Mouse (Mus musculus): Measurements from ENCODE around the gene Prex1. TPM values are rescaled to one million over a fixed set of nuclear protein-coding genes. Genes with fewer than 3 reads are reported as not detected.
A peak's percentile ranks its signal among the peaks of the same experiment; 100 is the strongest.

Gene Prex1
- polyA plus RNA-seq, 1 experiment from 2014 or later: 31.9 TPM

DNA sequence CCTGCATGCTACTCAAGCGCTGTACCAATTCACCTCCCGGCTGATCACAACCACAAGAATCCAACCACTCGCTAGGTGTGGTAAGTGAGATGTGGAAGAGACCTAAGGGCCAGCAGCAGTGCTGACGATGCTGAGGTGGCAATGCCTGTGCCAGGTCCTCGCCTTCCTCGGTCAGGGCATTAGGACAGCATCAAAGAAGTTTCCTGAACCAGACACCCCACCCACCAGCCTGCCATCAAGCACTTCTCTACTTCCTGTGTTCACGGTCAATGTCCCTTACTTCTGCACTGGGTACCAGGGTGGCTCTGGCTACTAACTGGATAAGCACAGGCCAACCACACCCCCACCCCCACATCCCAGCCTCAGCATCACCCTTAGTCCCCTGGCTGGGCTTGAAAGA lies 91.0 kb downstream of the Prex1 start:
- Histone ChIP-seq H3K36me3 (ENCODE audit: control insufficient read depth, insufficient read depth, low read length) (peaks cover 2% of the 10 kb centered on the region; the same call in 1 of the 2 replicates), H3K4me2 (ENCODE audit: low read depth) (no peak overlapping the region), H3K4me3 (ENCODE audit: low read depth, low read length) (no peak overlapping the region), H3K9me3 (ENCODE audit: control insufficient read depth, low read length) (no peaks in the 10 kb centered on the region), H3K4me1 (ENCODE audit: control insufficient read depth, insufficient read depth, low read length) (peaks cover 7% of the 10 kb centered on the region; the same call in 1 of the 2 replicates), H3K9ac (ENCODE audit: low read length) (no peak overlapping the region), H3K27ac (ENCODE audit: low read depth, low read length) (no peak overlapping the region), H3K27me3 (ENCODE audit: control insufficient read depth, insufficient read depth, low read length) (no peaks in the 10 kb centered on the region)
- ATAC-seq (ENCODE audit: insufficient read depth, low FRiP score, low TSS enrichment) (no peak), DNase-seq (ENCODE audit: low spot score) (no peak)
- 91% methylated on average over 7 of the region's 7 CpGs for WGBS

DNA sequence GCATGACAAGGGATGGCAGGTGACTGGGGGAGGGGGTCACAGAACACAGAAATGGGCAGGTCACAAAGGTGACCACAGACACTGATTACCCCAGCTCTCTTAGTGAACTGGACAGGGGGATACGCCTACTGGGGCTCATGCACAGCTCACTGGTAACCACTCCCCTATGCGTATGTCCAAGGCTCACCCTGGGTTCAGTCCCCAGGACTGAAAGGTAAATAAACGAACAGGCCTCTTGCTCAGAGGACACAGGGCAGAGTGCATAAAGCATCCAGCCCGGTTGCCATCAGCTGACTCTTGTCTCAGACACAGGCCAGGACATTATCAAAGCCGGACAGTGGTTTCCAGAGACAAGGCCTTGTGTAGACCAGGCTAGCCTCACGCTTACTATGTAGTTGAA lies 91.6 kb downstream of the Prex1 start:
- Histone ChIP-seq H3K9ac (ENCODE audit: low read length) (no peak overlapping the region), H3K27me3 (ENCODE audit: control insufficient read depth, insufficient read depth, low read length) (no peaks in the 10 kb centered on the region), H3K27ac (ENCODE audit: low read depth, low read length) (no peak overlapping the region), H3K4me1 (ENCODE audit: control insufficient read depth, insufficient read depth, low read length) (peaks cover 7% of the 10 kb centered on the region; the same call in 1 of the 2 replicates), H3K36me3 (ENCODE audit: control insufficient read depth, insufficient read depth, low read length) (peaks cover 2% of the 10 kb centered on the region; the same call in 1 of the 2 replicates), H3K9me3 (ENCODE audit: control insufficient read depth, low read length) (no peaks in the 10 kb centered on the region), H3K4me3 (ENCODE audit: low read depth, low read length) (no peak overlapping the region), H3K4me2 (ENCODE audit: low read depth) (no peak overlapping the region)
- WGBS: 78% methylated on average over 6 of the region's 6 CpGs
- DNase-seq (ENCODE audit: low spot score): no peak
- no peak for ATAC-seq (ENCODE audit: insufficient read depth, low FRiP score, low TSS enrichment)

DNA sequence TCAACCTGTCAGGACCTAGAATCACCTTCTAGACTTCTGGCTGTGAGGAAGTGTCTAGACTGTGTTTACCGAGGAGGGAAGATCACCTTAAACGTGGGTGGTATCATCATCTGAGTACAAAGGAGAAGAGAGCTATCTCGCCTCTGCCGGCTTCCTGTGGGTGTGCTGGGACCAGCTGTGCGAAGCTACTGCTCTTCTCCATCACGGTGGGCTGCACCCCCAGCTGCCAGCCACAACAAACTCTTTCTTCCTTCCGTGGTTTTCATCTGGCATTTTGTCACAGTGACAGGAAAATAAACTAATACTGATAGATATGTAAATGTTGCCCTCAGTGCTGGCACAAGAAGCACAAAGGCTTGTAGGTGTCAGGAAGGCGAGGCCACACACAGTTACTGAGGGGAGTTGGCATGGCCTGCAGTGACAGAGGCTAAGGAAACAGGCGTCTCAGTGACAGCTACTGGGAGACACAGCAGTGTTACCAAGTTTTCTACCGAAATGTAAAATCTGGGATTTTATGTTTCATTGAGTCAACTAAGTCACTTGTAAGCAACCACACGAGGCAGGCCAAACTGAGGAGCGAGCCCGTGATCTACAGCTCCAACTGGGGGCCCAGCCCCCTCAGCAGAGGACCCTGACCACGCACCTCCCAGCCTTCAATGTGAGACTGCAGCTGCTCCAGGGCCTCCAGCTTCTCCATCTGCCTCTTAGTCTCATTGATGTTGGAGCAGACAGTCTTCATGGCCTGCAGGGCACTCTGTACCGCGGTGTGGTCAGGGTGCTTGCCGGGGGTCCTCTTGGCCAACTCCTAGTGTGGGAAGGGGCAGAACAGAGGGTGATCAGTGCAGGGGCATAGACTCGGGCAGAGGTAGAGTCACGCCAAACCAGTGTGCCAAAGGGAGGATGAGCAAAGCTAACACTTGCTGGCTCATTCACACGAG lies 92.8 kb downstream of the Prex1 start:
- H3K4me1 ChIP-seq (ENCODE audit: control insufficient read depth, insufficient read depth, low read length): peaks cover 7% of the 10 kb centered on the region; the same call in 1 of the 2 replicates
- peak overlapping the region; percentile 15; the same call in 1 of the 2 replicates for H3K9ac ChIP-seq (ENCODE audit: low read length)
- ATAC-seq (ENCODE audit: insufficient read depth, low FRiP score, low TSS enrichment) (no peak), DNase-seq (ENCODE audit: low spot score) (no peak)
- 74% methylated on average over 20 of the region's 20 CpGs for WGBS
- no peak overlapping the region for H3K4me2 ChIP-seq (ENCODE audit: low read depth)
- H3K36me3 ChIP-seq (ENCODE audit: control insufficient read depth, insufficient read depth, low read length): no peaks in the 10 kb centered on the region; the same call in 1 of the 2 replicates
- no peaks in the 10 kb centered on the region for H3K9me3 ChIP-seq (ENCODE audit: control insufficient read depth, low read length)
- no peaks in the 10 kb centered on the region for H3K27me3 ChIP-seq (ENCODE audit: control insufficient read depth, insufficient read depth, low read length)
- H3K4me3 ChIP-seq (ENCODE audit: low read depth, low read length): no peak overlapping the region
- H3K27ac ChIP-seq (ENCODE audit: low read depth, low read length): no peak overlapping the region

DNA sequence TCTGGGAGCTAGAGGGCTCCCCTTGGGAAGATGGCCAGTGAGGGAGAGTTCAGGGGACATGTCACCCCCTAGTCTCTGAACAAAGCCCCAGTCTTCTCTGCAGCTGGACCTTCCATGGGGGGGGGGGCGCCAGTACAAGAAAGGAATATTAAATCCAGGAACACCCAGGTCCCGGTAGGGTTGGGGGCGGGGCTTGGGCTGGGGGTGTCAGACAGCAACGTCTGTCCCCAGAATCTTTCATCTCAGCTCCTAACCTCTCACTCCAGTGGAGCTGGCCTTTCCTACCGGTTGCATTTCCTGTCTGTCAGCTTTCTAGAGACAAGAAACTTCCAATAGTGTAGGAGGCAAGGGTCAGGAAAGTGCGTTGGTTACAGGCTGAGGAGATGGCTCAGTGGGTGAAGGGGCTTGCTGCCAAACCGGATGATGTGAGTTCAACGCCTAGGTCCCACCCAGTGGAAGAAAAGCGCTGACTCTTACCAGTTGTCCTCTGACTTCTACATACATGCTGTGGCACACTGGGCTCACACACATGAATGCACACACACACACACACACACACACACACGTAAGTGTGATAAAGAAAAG lies 93.6 kb downstream of the Prex1 start:
- DNase-seq (ENCODE audit: low spot score): no peak
- no peaks in the 10 kb centered on the region for H3K9me3 ChIP-seq (ENCODE audit: control insufficient read depth, low read length)
- H3K36me3 ChIP-seq (ENCODE audit: control insufficient read depth, insufficient read depth, low read length): no peaks in the 10 kb centered on the region; the same call in 1 of the 2 replicates
- peaks cover 7% of the 10 kb centered on the region; the same call in 1 of the 2 replicates for H3K4me1 ChIP-seq (ENCODE audit: control insufficient read depth, insufficient read depth, low read length)
- no peak overlapping the region for H3K9ac ChIP-seq (ENCODE audit: low read length)
- no peak for ATAC-seq (ENCODE audit: insufficient read depth, low FRiP score, low TSS enrichment)
- no peak overlapping the region for H3K4me2 ChIP-seq (ENCODE audit: low read depth)
- H3K4me3 ChIP-seq (ENCODE audit: low read depth, low read length): no peak overlapping the region
- no peaks in the 10 kb centered on the region for H3K27me3 ChIP-seq (ENCODE audit: control insufficient read depth, insufficient read depth, low read length)
- no peak overlapping the region for H3K27ac ChIP-seq (ENCODE audit: low read depth, low read length)
- 75% methylated on average over 9 of the region's 10 CpGs for WGBS

DNA sequence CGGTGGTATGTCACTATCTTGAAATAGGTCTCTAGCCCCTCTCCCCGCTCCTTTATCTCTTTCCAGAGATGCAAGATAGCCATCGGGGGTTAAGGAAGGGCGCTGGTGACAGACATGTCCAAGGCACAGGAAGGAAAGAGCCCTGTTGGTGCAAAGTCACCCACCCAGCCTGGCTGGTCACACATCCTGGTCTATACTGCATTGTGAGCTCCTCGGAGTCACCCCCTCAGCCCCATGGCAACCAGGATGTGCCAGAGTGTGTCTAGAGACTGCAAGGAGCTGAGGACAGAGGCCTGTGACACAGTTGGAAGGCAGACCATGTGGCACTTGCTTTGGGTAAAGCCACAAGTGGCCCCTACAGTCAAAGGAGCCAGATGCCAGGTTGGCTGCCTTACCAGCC lies 94.4 kb downstream of the Prex1 start:
- ATAC-seq (ENCODE audit: insufficient read depth, low FRiP score, low TSS enrichment) (no peak), DNase-seq (ENCODE audit: low spot score) (no peak)
- Histone ChIP-seq H3K4me1 (ENCODE audit: control insufficient read depth, insufficient read depth, low read length) (peaks cover 7% of the 10 kb centered on the region; the same call in 1 of the 2 replicates), H3K27me3 (ENCODE audit: control insufficient read depth, insufficient read depth, low read length) (no peaks in the 10 kb centered on the region), H3K36me3 (ENCODE audit: control insufficient read depth, insufficient read depth, low read length) (no peaks in the 10 kb centered on the region; the same call in 1 of the 2 replicates), H3K9me3 (ENCODE audit: control insufficient read depth, low read length) (no peaks in the 10 kb centered on the region), H3K27ac (ENCODE audit: low read depth, low read length) (no peak overlapping the region), H3K4me3 (ENCODE audit: low read depth, low read length) (no peak overlapping the region), H3K4me2 (ENCODE audit: low read depth) (no peak overlapping the region), H3K9ac (ENCODE audit: low read length) (no peak overlapping the region)
- 95% methylated on average over 5 of the region's 5 CpGs for WGBS

DNA sequence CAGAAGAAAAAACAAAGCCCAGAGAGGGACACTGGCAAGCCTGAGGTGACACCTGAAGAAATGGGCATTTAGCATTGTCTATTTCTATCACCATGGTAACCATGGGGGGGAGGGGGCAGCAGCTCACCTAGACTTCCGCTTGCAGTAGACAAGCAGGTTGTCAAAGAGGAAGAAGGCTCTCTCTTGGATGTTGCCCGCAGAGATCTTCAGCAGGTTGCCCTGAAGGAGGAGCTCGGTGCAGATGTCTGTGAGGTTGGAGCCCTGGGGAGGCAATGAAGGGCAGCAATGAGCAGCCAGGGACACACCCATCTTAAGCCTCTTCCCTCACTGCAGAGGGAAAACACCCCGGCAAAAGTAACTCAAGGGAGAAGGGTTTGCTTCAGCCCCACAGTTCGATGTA lies 95.9 kb downstream of the Prex1 start:
- peaks cover 2% of the 10 kb centered on the region; the same call in 1 of the 2 replicates for H3K4me1 ChIP-seq (ENCODE audit: control insufficient read depth, insufficient read depth, low read length)
- H3K9ac ChIP-seq (ENCODE audit: low read length): no peak overlapping the region
- DNase-seq (ENCODE audit: low spot score) (no peak), ATAC-seq (ENCODE audit: insufficient read depth, low FRiP score, low TSS enrichment) (no peak)
- no peak overlapping the region for H3K27ac ChIP-seq (ENCODE audit: low read depth, low read length)
- H3K4me2 ChIP-seq (ENCODE audit: low read depth): no peak overlapping the region
- no peaks in the 10 kb centered on the region for H3K27me3 ChIP-seq (ENCODE audit: control insufficient read depth, insufficient read depth, low read length)
- H3K9me3 ChIP-seq (ENCODE audit: control insufficient read depth, low read length): no peaks in the 10 kb centered on the region
- 96% methylated on average over 5 of the region's 5 CpGs for WGBS
- H3K4me3 ChIP-seq (ENCODE audit: low read depth, low read length): no peak overlapping the region
- no peaks in the 10 kb centered on the region; the same call in none of the 2 replicates for H3K36me3 ChIP-seq (ENCODE audit: control insufficient read depth, insufficient read depth, low read length)

DNA sequence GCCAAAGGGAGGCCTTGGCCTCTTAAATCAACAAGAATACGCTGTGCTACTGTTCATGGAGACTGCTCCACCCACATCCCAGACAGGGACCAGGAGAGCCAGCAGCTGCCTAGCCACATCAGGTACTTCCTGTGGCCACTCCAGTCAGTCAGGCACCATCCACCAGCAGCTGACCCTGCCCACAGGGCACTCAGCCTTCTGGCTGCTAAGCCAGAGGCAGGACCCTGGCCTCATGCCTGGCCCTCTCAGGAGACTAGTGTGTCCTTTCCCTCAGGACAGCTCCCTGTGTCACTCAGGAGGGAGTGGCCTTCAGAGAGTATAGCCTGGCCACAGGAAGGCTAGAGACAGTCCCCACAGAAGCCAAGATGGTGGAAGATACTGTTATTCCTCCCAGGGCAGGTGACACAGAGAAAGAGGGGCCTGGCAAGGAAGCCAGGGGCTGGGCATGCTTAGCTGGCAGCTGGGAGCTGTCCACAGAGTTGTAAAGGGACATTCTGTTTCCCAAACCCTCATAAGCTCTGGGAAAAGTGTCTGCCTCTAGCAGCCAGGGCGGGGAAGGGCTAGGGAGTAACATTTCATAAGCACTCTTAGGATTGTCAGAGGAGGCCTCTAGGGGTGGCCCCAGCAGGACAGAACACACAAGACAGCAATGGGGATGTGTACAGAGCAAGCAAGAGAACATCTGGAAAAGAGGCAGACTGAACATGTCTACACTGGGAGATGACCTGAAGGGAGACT lies 98.1 kb downstream of the Prex1 start:
- no peak overlapping the region for H3K4me3 ChIP-seq (ENCODE audit: low read depth, low read length)
- DNase-seq (ENCODE audit: low spot score) (no peak), ATAC-seq (ENCODE audit: insufficient read depth, low FRiP score, low TSS enrichment) (no peak)
- no peak overlapping the region for H3K9ac ChIP-seq (ENCODE audit: low read length)
- no peaks in the 10 kb centered on the region for H3K9me3 ChIP-seq (ENCODE audit: control insufficient read depth, low read length)
- no peak overlapping the region for H3K27ac ChIP-seq (ENCODE audit: low read depth, low read length)
- H3K4me1 ChIP-seq (ENCODE audit: control insufficient read depth, insufficient read depth, low read length): no peaks in the 10 kb centered on the region
- WGBS: 91% methylated on average over 2 of the region's 2 CpGs
- no peaks in the 10 kb centered on the region for H3K27me3 ChIP-seq (ENCODE audit: control insufficient read depth, insufficient read depth, low read length)
- H3K36me3 ChIP-seq (ENCODE audit: control insufficient read depth, insufficient read depth, low read length): no peaks in the 10 kb centered on the region; the same call in none of the 2 replicates
- H3K4me2 ChIP-seq (ENCODE audit: low read depth): no peak overlapping the region

DNA sequence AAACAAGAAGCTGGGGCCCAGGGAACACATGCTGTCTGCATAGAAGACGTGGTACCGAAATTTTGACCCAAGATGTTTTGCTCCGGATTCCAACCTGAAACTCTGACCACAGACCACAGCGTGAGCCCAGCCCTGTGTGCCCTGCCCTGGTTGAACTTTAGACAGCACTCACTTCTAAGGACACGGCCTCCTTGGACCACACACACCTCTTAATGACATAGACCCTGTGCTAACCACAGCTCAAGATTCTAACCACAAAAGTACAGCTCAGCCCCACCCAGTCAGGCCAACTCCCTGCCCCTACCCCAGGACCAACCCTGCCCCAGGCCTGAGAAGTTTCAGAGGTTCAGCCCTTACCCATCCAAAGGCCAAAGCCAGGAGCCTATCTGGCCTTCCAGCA lies 103.4 kb downstream of the Prex1 start:
- ATAC-seq (ENCODE audit: insufficient read depth, low FRiP score, low TSS enrichment) (no peak), DNase-seq (ENCODE audit: low spot score) (no peak)
- WGBS: 84% methylated on average over 5 of the region's 5 CpGs
- no peaks in the 10 kb centered on the region; the same call in 1 of the 2 replicates for H3K36me3 ChIP-seq (ENCODE audit: control insufficient read depth, insufficient read depth, low read length)
- no peak overlapping the region for H3K4me2 ChIP-seq (ENCODE audit: low read depth)
- H3K9me3 ChIP-seq (ENCODE audit: control insufficient read depth, low read length): no peaks in the 10 kb centered on the region
- H3K27ac ChIP-seq (ENCODE audit: low read depth, low read length): no peak overlapping the region
- H3K9ac ChIP-seq (ENCODE audit: low read length): no peak overlapping the region
- H3K4me3 ChIP-seq (ENCODE audit: low read depth, low read length): no peak overlapping the region
- no peaks in the 10 kb centered on the region for H3K27me3 ChIP-seq (ENCODE audit: control insufficient read depth, insufficient read depth, low read length)
- no peaks in the 10 kb centered on the region for H3K4me1 ChIP-seq (ENCODE audit: control insufficient read depth, insufficient read depth, low read length)
